Mouse (Mus musculus) midbrain, embryonic 13.5 days (tissue): Measurements from ENCODE around the gene Vezt. TPM values are rescaled to one million over a fixed set of nuclear protein-coding genes. Genes with fewer than 3 reads are reported as not detected.

Experiments
- ATAC-seq: fragments of 200-750 bp; cut with Nextera tagmentation; 2 replicates; pipeline ENCODE4 v1.8.0; 2017; ENCODE audit warnings: mild to moderate bottlenecking, moderate TSS enrichment, moderate library complexity
- H3K27ac ChIP-seq: fragments of 300-500 bp; sonication (generic); 2 replicates; pipeline ENCODE4 v1.5.1; 2015; ENCODE audit warnings: inconsistent platforms, mild to moderate bottlenecking, moderate library complexity
- H3K27me3 ChIP-seq: fragments of 300-500 bp; sonication (generic); 2 replicates; pipeline ENCODE4 v1.6.1; 2015; ENCODE audit warnings: mild to moderate bottlenecking, inconsistent platforms
- H3K36me3 ChIP-seq: fragments of 300-500 bp; sonication (generic); 2 replicates; pipeline ENCODE4 v1.6.1; 2015; ENCODE audit warnings: mild to moderate bottlenecking, inconsistent platforms
- H3K4me1 ChIP-seq: fragments of 300-500 bp; sonication (generic); replicated peaks from 2 replicates; pipeline ENCODE4 v1.6.1; 2015; ENCODE audit warnings: inconsistent platforms
- H3K4me2 ChIP-seq: fragments of 300-500 bp; sonication (generic); replicated peaks from 2 replicates; pipeline ENCODE4 v1.6.1; 2015; ENCODE audit warnings: moderate library complexity, mild to moderate bottlenecking, inconsistent platforms
- H3K4me3 ChIP-seq: fragments of 300-500 bp; sonication (generic); replicated peaks from 2 replicates; pipeline ENCODE4 v1.5.1; 2015; ENCODE audit warnings: mild to moderate bottlenecking, inconsistent platforms
- H3K9ac ChIP-seq: fragments of 300-500 bp; sonication (generic); replicated peaks from 2 replicates; pipeline ENCODE4 v1.6.1; 2015; ENCODE audit warnings: mild to moderate bottlenecking, inconsistent platforms
- H3K9me3 ChIP-seq: fragments of 300-500 bp; sonication (generic); 2 replicates; pipeline ENCODE4 v1.6.1; 2016; ENCODE audit warnings: mild to moderate bottlenecking, inconsistent platforms
- WGBS: fragments of 180-500 bp; shearing (Covaris S2); methylation state at CpG from one replicate; pipeline ENCODE4 v1.1.7; 2015; 5-methylcytosine and 5-hydroxymethylcytosine counted together
- polyA plus RNA-seq: library from polyadenylated mRNA; unstranded; fragments of >200 nt; fragmentation: Nextera tagmentation; extraction: Ambion mirVana; gene quantifications from 2 replicates; pipeline ENCODE4 v1.2.1, GENCODE M21; 2015

Vezt gene
- polyA plus RNA-seq, 1 experiment from 2014 or later: 66.4 TPM

GRCm38 (mm10) chr10:94034876-94035657 lies 550 bp downstream of the Vezt start:
- 1% methylated on average over 30 of the region's 30 CpGs for WGBS
- peaks cover 2% of the 10 kb centered on the region for H3K36me3 ChIP-seq
- peak; percentile 84 for ATAC-seq
- H3K27me3 ChIP-seq: no peaks in the 10 kb centered on the region
- peaks cover 31% of the 10 kb centered on the region for H3K4me1 ChIP-seq
- H3K9ac ChIP-seq: peak overlapping the region; percentile 89
- H3K4me3 ChIP-seq: peak overlapping the region; percentile 80
- peak overlapping the region; percentile 84 for H3K27ac ChIP-seq
- peak overlapping the region; percentile 66 for H3K4me2 ChIP-seq
- H3K9me3 ChIP-seq: no peaks in the 10 kb centered on the region

- Histone ChIP-seq H3K9ac (no peak overlapping the region), H3K9me3 (no peaks in the 10 kb centered on the region), H3K27me3 (no peaks in the 10 kb centered on the region), H3K4me3 (no peak overlapping the region), H3K4me2 (no peak overlapping the region), H3K4me1 (peaks cover 31% of the 10 kb centered on the region), H3K27ac (no peak overlapping the region), H3K36me3 (peaks cover 27% of the 10 kb centered on the region)
- ATAC-seq: no peak
- 95% methylated on average over 6 of the region's 6 CpGs for WGBS
Observed at GRCm38 (mm10) chr10:94031164-94031563, 4.5 kb downstream of the Vezt start.

- 90% methylated on average over 6 of the region's 6 CpGs for WGBS
- no peaks in the 10 kb centered on the region for H3K9me3 ChIP-seq
- H3K9ac ChIP-seq: no peak overlapping the region
- peaks cover 17% of the 10 kb centered on the region for H3K4me1 ChIP-seq
- H3K4me2 ChIP-seq: no peak overlapping the region
- no peak overlapping the region for H3K27ac ChIP-seq
- H3K36me3 ChIP-seq: peaks cover 45% of the 10 kb centered on the region
- ATAC-seq: no peak
- H3K4me3 ChIP-seq: no peak overlapping the region
- no peaks in the 10 kb centered on the region for H3K27me3 ChIP-seq
Observed at GRCm38 (mm10) chr10:94028493-94028892, 7.1 kb downstream of the Vezt start.

- Histone ChIP-seq H3K27ac (no peak overlapping the region), H3K4me2 (no peak overlapping the region), H3K4me3 (no peak overlapping the region), H3K9me3 (no peaks in the 10 kb centered on the region), H3K27me3 (no peaks in the 10 kb centered on the region), H3K9ac (no peak overlapping the region), H3K36me3 (peaks cover 43% of the 10 kb centered on the region), H3K4me1 (no peaks in the 10 kb centered on the region)
- ATAC-seq: peak; percentile 34
- 97% methylated on average over 8 of the region's 8 CpGs for WGBS
Observed at GRCm38 (mm10) chr10:94025079-94025478, 10.5 kb downstream of the Vezt start.

- WGBS: 96% methylated on average over 4 of the region's 4 CpGs
- no peaks in the 10 kb centered on the region for H3K27me3 ChIP-seq
Observed at GRCm38 (mm10) chr10:94021059-94021458, 14.6 kb downstream of the Vezt start.

GRCm38 (mm10) chr10:94020587-94020986 lies 15.0 kb downstream of the Vezt start:
- no peak for ATAC-seq
- Histone ChIP-seq H3K36me3 (peaks cover 12% of the 10 kb centered on the region), H3K4me2 (no peak overlapping the region), H3K9ac (no peak overlapping the region), H3K4me3 (no peak overlapping the region), H3K27ac (no peak overlapping the region), H3K4me1 (no peaks in the 10 kb centered on the region), H3K27me3 (no peaks in the 10 kb centered on the region), H3K9me3 (no peaks in the 10 kb centered on the region)
- WGBS: 86% methylated on average over 5 of the region's 5 CpGs

More at GRCm38 (mm10) chr10:94021059-94021458, 14.6 kb downstream of the Vezt start:
- no peak overlapping the region for H3K27ac ChIP-seq
- H3K9ac ChIP-seq: no peak overlapping the region
- peaks cover 17% of the 10 kb centered on the region for H3K36me3 ChIP-seq
- H3K4me1 ChIP-seq: no peaks in the 10 kb centered on the region
- no peaks in the 10 kb centered on the region for H3K9me3 ChIP-seq
- no peak overlapping the region for H3K4me2 ChIP-seq
- no peak overlapping the region for H3K4me3 ChIP-seq
- ATAC-seq: no peak

- H3K27ac ChIP-seq: no peak overlapping the region
- H3K4me3 ChIP-seq: no peak overlapping the region
- no peak for ATAC-seq
- no peak overlapping the region for H3K4me2 ChIP-seq
- 96% methylated on average over 8 of the region's 8 CpGs for WGBS
- no peaks in the 10 kb centered on the region for H3K4me1 ChIP-seq
- H3K36me3 ChIP-seq: no peaks in the 10 kb centered on the region
- no peaks in the 10 kb centered on the region for H3K9me3 ChIP-seq
- no peaks in the 10 kb centered on the region for H3K27me3 ChIP-seq
- H3K9ac ChIP-seq: no peak overlapping the region
Observed at GRCm38 (mm10) chr10:94017455-94017854, 18.2 kb downstream of the Vezt start.

- no peaks in the 10 kb centered on the region for H3K9me3 ChIP-seq
- H3K4me2 ChIP-seq: no peak overlapping the region
- H3K36me3 ChIP-seq: no peaks in the 10 kb centered on the region
- H3K9ac ChIP-seq: no peak overlapping the region
- no peaks in the 10 kb centered on the region for H3K4me1 ChIP-seq
- no peak overlapping the region for H3K4me3 ChIP-seq
- 83% methylated on average over 4 of the region's 4 CpGs for WGBS
- no peaks in the 10 kb centered on the region for H3K27me3 ChIP-seq
- H3K27ac ChIP-seq: no peak overlapping the region
- ATAC-seq: no peak
Observed at GRCm38 (mm10) chr10:94014200-94014599, 21.4 kb downstream of the Vezt start.

GRCm38 (mm10) chr10:94013196-94013595 lies 22.4 kb downstream of the Vezt start:
- no peaks in the 10 kb centered on the region for H3K4me1 ChIP-seq
- no peaks in the 10 kb centered on the region for H3K27me3 ChIP-seq
- no peak overlapping the region for H3K9ac ChIP-seq
- H3K4me2 ChIP-seq: no peak overlapping the region
- H3K36me3 ChIP-seq: 0 out of 2 replicates have a peak, but pooled peaks cover 4% of the 10 kb centered on the region
- no peak overlapping the region for H3K27ac ChIP-seq
- 44% methylated on average over 3 of the region's 3 CpGs for WGBS
- H3K9me3 ChIP-seq: no peaks in the 10 kb centered on the region
- ATAC-seq: no peak
- H3K4me3 ChIP-seq: no peak overlapping the region

GRCm38 (mm10) chr10:94011024-94011423 lies 24.6 kb downstream of the Vezt start:
- no peaks in the 10 kb centered on the region for H3K27me3 ChIP-seq
- no peaks in the 10 kb centered on the region for H3K9me3 ChIP-seq
- WGBS: 82% methylated on average over 2 of the region's 2 CpGs
- H3K4me1 ChIP-seq: no peaks in the 10 kb centered on the region
- no peak overlapping the region for H3K4me2 ChIP-seq
- ATAC-seq: no peak
- H3K36me3 ChIP-seq: peaks cover 13% of the 10 kb centered on the region
- H3K27ac ChIP-seq: no peak overlapping the region
- no peak overlapping the region for H3K4me3 ChIP-seq
- H3K9ac ChIP-seq: no peak overlapping the region

- H3K4me1 ChIP-seq: no peaks in the 10 kb centered on the region
- ATAC-seq: no peak
- H3K27ac ChIP-seq: no peak overlapping the region
- no peaks in the 10 kb centered on the region for H3K27me3 ChIP-seq
- H3K4me3 ChIP-seq: no peak overlapping the region
- no peak overlapping the region for H3K4me2 ChIP-seq
- 86% methylated on average over 3 of the region's 3 CpGs for WGBS
- no peaks in the 10 kb centered on the region for H3K9me3 ChIP-seq
- peaks cover 21% of the 10 kb centered on the region for H3K36me3 ChIP-seq
- H3K9ac ChIP-seq: no peak overlapping the region
Observed at GRCm38 (mm10) chr10:94009991-94010679, 25.5 kb downstream of the Vezt start.

- Histone ChIP-seq H3K4me1 (no peaks in the 10 kb centered on the region), H3K9ac (no peak overlapping the region), H3K36me3 (peaks cover 28% of the 10 kb centered on the region), H3K4me3 (no peak overlapping the region), H3K27me3 (no peaks in the 10 kb centered on the region), H3K27ac (no peak overlapping the region), H3K4me2 (no peak overlapping the region), H3K9me3 (no peaks in the 10 kb centered on the region)
- ATAC-seq: no peak
- 89% methylated on average over 2 of the region's 2 CpGs for WGBS
Observed at GRCm38 (mm10) chr10:94008356-94008755, 27.3 kb downstream of the Vezt start.
